Mouse (Mus musculus) embryonic facial prominence, embryonic 11.5 days (tissue): ENCODE results near the gene Mettl7a1. TPM values are rescaled to one million over a fixed set of nuclear protein-coding genes. Genes with fewer than 3 reads are reported as not detected.
"Not testable (repeated sequence)": the region's sequence is repeated elsewhere in the genome, so short reads cannot be mapped to it uniquely, and the experiment has no call there.

Source experiments
- ATAC-seq: fragments of 200-750 bp; cut with Nextera tagmentation; replicated peaks from 2 replicates; pipeline ENCODE4 v1.8.0; 2017; ENCODE audit warnings: low read depth; ENCODE audit not compliant: insufficient number of reproducible peaks, low FRiP score, low TSS enrichment
- DNase-seq: peaks from one replicate; pipeline ENCODE4 v3.0.0-alpha.2; 2015; ENCODE audit warnings: low spot score
- H3K27ac ChIP-seq: fragments of 300-500 bp; sonication (generic); replicated peaks from 2 replicates; pipeline ENCODE4 v1.5.1; 2014; ENCODE audit warnings: mild to moderate bottlenecking, low read depth, low read length, control low read depth
- H3K27me3 ChIP-seq: fragments of 300-500 bp; sonication (generic); 2 replicates; pipeline ENCODE4 v1.6.1; 2014; ENCODE audit warnings: mild to moderate bottlenecking, low read length, moderate library complexity, mixed read lengths; ENCODE audit not compliant: control insufficient read depth, insufficient read depth
- H3K36me3 ChIP-seq: fragments of 300-500 bp; sonication (generic); replicated peaks from 2 replicates; pipeline ENCODE4 v1.6.1; 2014; ENCODE audit warnings: low read depth, mild to moderate bottlenecking, low read length, moderate library complexity, mixed read lengths; ENCODE audit not compliant: control insufficient read depth, insufficient read depth
- H3K4me1 ChIP-seq: fragments of 300-500 bp; sonication (generic); 2 replicates; pipeline ENCODE4 v1.6.1; 2014; ENCODE audit warnings: low read length, mixed read lengths; ENCODE audit not compliant: control insufficient read depth, insufficient read depth
- H3K4me2 ChIP-seq: fragments of 300-500 bp; sonication (generic); 2 replicates; pipeline ENCODE4 v1.6.1; 2014; ENCODE audit warnings: low read depth, mild to moderate bottlenecking, control low read depth, low read length, moderate library complexity
- H3K4me3 ChIP-seq: fragments of 300-500 bp; sonication (generic); 2 replicates; pipeline ENCODE4 v1.5.1; 2014; ENCODE audit warnings: low read depth, low read length, control low read depth
- H3K9ac ChIP-seq: fragments of 300-500 bp; sonication (generic); replicated peaks from 2 replicates; pipeline ENCODE4 v1.6.1; 2014; ENCODE audit warnings: mild to moderate bottlenecking, control low read depth, low read length
- H3K9me3 ChIP-seq: fragments of 300-500 bp; sonication (generic); replicated peaks from 2 replicates; pipeline ENCODE4 v1.6.1; 2016; ENCODE audit warnings: mild to moderate bottlenecking, low read length, inconsistent platforms, mixed read lengths; ENCODE audit not compliant: control insufficient read depth
- WGBS: fragments of 180-500 bp; shearing (Covaris S2); extraction: QIAGEN DNeasy Blood & Tissue Kit; methylation state at CpG from one replicate; pipeline ENCODE4 v1.1.7; 2014; 5-methylcytosine and 5-hydroxymethylcytosine counted together
- polyA plus RNA-seq: library from polyadenylated mRNA; unstranded; fragments of >200 nt; fragmentation: Nextera tagmentation; extraction: Ambion mirVana; gene quantifications from 2 replicates; pipeline ENCODE4 v1.2.1, GENCODE M21; 2014

Gene Mettl7a1
- polyA plus RNA-seq, 1 experiment from 2014 or later, result 4.8 TPM

GRCm38 (mm10) chr15:100337847-100338246, 33.9 kb downstream of the Mettl7a1 start:
- H3K4me3 ChIP-seq, H3K27me3 ChIP-seq, H3K4me1 ChIP-seq, H3K36me3 ChIP-seq, H3K4me2 ChIP-seq, H3K9me3 ChIP-seq, H3K9ac ChIP-seq, H3K27ac ChIP-seq: not testable (repeated sequence)
- DNase-seq (peak; percentile 62), ATAC-seq (0 out of 2 replicates have a peak, but pooled peaks have one; percentile 27)
- 30% methylated on average over 7 of the region's 10 CpGs for WGBS

- not testable (repeated sequence) for H3K4me3 ChIP-seq, H3K4me1 ChIP-seq
Observed at GRCm38 (mm10) chr15:100341314-100341980, 37.5 kb downstream of the Mettl7a1 start.

GRCm38 (mm10) chr15:100345484-100345883, 41.5 kb downstream of the Mettl7a1 start:
- no peaks in the 10 kb centered on the region for H3K9me3 ChIP-seq
- no peak overlapping the region for H3K27ac ChIP-seq
- no peaks in the 10 kb centered on the region for H3K4me1 ChIP-seq
- no peak overlapping the region for H3K4me3 ChIP-seq
- no peak overlapping the region for H3K4me2 ChIP-seq
- ATAC-seq, result no peak
- H3K27me3 ChIP-seq, result no peaks in the 10 kb centered on the region
- H3K36me3 ChIP-seq, result no peaks in the 10 kb centered on the region
- no peak overlapping the region for H3K9ac ChIP-seq
- DNase-seq, result no peak

More at GRCm38 (mm10) chr15:100341314-100341980, 37.5 kb downstream of the Mettl7a1 start:
- 77% methylated on average over 4 of the region's 5 CpGs for WGBS
- ATAC-seq, H3K4me2 ChIP-seq, H3K36me3 ChIP-seq, H3K9me3 ChIP-seq, H3K27ac ChIP-seq, H3K27me3 ChIP-seq, DNase-seq, H3K9ac ChIP-seq: not testable (repeated sequence)

GRCm38 (mm10) chr15:100346761-100347160, 42.8 kb downstream of the Mettl7a1 start:
- H3K27ac ChIP-seq, result peak overlapping the region; percentile 13; the same call in 1 of the 2 replicates
- 68% methylated on average over 12 of the region's 14 CpGs for WGBS

GRCm38 (mm10) chr15:100349496-100349895, 45.6 kb downstream of the Mettl7a1 start:
- H3K27ac ChIP-seq, result no peak overlapping the region
- DNase-seq (no peak), ATAC-seq (no peak)
- no peak overlapping the region for H3K4me2 ChIP-seq
- 52% methylated on average over 2 of the region's 2 CpGs for WGBS
- H3K27me3 ChIP-seq, result no peaks in the 10 kb centered on the region
- no peak overlapping the region for H3K9ac ChIP-seq
- no peaks in the 10 kb centered on the region for H3K9me3 ChIP-seq
- H3K36me3 ChIP-seq, result no peaks in the 10 kb centered on the region
- no peaks in the 10 kb centered on the region for H3K4me1 ChIP-seq
- no peak overlapping the region for H3K4me3 ChIP-seq

More at GRCm38 (mm10) chr15:100346761-100347160, 42.8 kb downstream of the Mettl7a1 start:
- no peak for DNase-seq
- H3K9me3 ChIP-seq, result no peaks in the 10 kb centered on the region
- no peaks in the 10 kb centered on the region for H3K36me3 ChIP-seq
- no peak overlapping the region for H3K4me3 ChIP-seq
- peak; percentile 29; the same call in 1 of the 2 replicates for ATAC-seq
- H3K9ac ChIP-seq, result no peak overlapping the region
- H3K27me3 ChIP-seq, result no peaks in the 10 kb centered on the region
- no peaks in the 10 kb centered on the region for H3K4me1 ChIP-seq
- H3K4me2 ChIP-seq, result no peak overlapping the region

GRCm38 (mm10) chr15:100351501-100352060, 47.6 kb downstream of the Mettl7a1 start:
- Histone ChIP-seq H3K4me1 (no peaks in the 10 kb centered on the region), H3K4me3 (no peak overlapping the region), H3K36me3 (no peaks in the 10 kb centered on the region), H3K27ac (no peak overlapping the region), H3K9me3 (no peaks in the 10 kb centered on the region), H3K4me2 (no peak overlapping the region), H3K9ac (no peak overlapping the region), H3K27me3 (no peaks in the 10 kb centered on the region)
- ATAC-seq (no peak), DNase-seq (no peak)
- 62% methylated on average over 6 of the region's 6 CpGs for WGBS

- 68% methylated on average over 10 of the region's 10 CpGs for WGBS
- Histone ChIP-seq H3K36me3 (no peaks in the 10 kb centered on the region), H3K4me3 (no peak within 1 kb of the TSS), H3K27me3 (no peaks in the 10 kb centered on the region), H3K27ac (no peak within 1 kb of the TSS), H3K9ac (no peak within 1 kb of the TSS), H3K9me3 (no peaks in the 10 kb centered on the region), H3K4me2 (no peak within 1 kb of the TSS), H3K4me1 (no peaks in the 10 kb centered on the region)
- ATAC-seq (no peak), DNase-seq (no peak)
Observed at GRCm38 (mm10) chr15:100352711-100353250, 48.8 kb downstream of the Mettl7a1 start, which contains the start of the genes Methig1 and Mettl7a2. Gene Methig1 (plus strand): TSS chr15:100353149. Gene Mettl7a2 (plus strand): TSS chr15:100353200.

- not testable (repeated sequence) for H3K4me1 ChIP-seq, H3K36me3 ChIP-seq, DNase-seq, H3K27me3 ChIP-seq, H3K4me2 ChIP-seq, H3K4me3 ChIP-seq, ATAC-seq, H3K9me3 ChIP-seq, H3K27ac ChIP-seq, H3K9ac ChIP-seq
- 85% methylated on average over 13 of the region's 22 CpGs for WGBS
Observed at GRCm38 (mm10) chr15:100353399-100353798, 49.5 kb downstream of the Mettl7a1 start.
